Mouse (Mus musculus) G1E (cell line): Measurements from ENCODE around the gene Gm44596. TPM values are rescaled to one million over a fixed set of nuclear protein-coding genes. Genes with fewer than 3 reads are reported as not detected.
"Not testable (repeated sequence)": the region's sequence is repeated elsewhere in the genome, so short reads cannot be mapped to it uniquely, and the experiment has no call there.

Experiments used
- ATAC-seq: 2 replicates; pipeline ENCODE4 v1.8.0; 2016; ENCODE audit warnings: mild to moderate bottlenecking; ENCODE audit not compliant: insufficient number of reproducible peaks, poor library complexity, low FRiP score, severe bottlenecking; ENCODE audit errors: extremely low read depth
- DNase-seq: peaks from one replicate; pipeline ENCODE4 v3.0.0; 2012; ENCODE audit warnings: low spot score
- H3K27me3 ChIP-seq: 2 replicates; pipeline ENCODE4 v1.6.1; 2012; ENCODE audit warnings: mild to moderate bottlenecking, low read length, inconsistent platforms; ENCODE audit not compliant: insufficient read depth
- H3K36me3 ChIP-seq: replicated peaks from 2 replicates; pipeline ENCODE3; 2012; ENCODE audit warnings: mild to moderate bottlenecking, inconsistent platforms
- H3K4me1 ChIP-seq: 2 replicates; pipeline ENCODE4 v1.6.1; 2012; ENCODE audit warnings: low read depth, low read length, inconsistent platforms, mixed read lengths; ENCODE audit not compliant: insufficient read depth
- H3K4me3 ChIP-seq: 2 replicates; pipeline ENCODE4 v1.5.1; 2012; ENCODE audit warnings: low read depth, mild to moderate bottlenecking, inconsistent platforms, low read length, moderate library complexity, mixed read lengths
- H3K9me3 ChIP-seq: replicated peaks from 2 replicates; pipeline ENCODE4 v1.6.1; 2012; ENCODE audit warnings: inconsistent platforms
- CTCF ChIP-seq: IDR thresholded peaks from 2 replicates; pipeline ENCODE4 v1.5.1; 2012; ENCODE audit warnings: low read depth, low read length, inconsistent platforms, mixed read lengths
- GATA1 ChIP-seq: IDR thresholded peaks from 2 replicates; pipeline ENCODE4 v1.6.1; 2012; ENCODE audit warnings: borderline replicate concordance, low read length, inconsistent platforms, mixed read lengths
- GATA2 ChIP-seq: IDR thresholded peaks from 2 replicates; pipeline ENCODE4 v1.6.1; 2012; ENCODE audit warnings: low read depth, low read length, inconsistent platforms, borderline replicate concordance
- POLR2AphosphoS5 ChIP-seq: IDR thresholded peaks from 2 replicates; pipeline ENCODE4 v1.6.1; 2012; ENCODE audit warnings: low read depth, low read length, inconsistent platforms; ENCODE audit not compliant: insufficient replicate concordance
- TAL1 ChIP-seq: conservative IDR thresholded peaks from 2 replicates; pipeline ENCODE4 v1.6.1; 2012; ENCODE audit warnings: low read depth, low read length, inconsistent platforms, mixed read lengths
- polyA plus RNA-seq: library from polyadenylated mRNA; stranded (reverse); fragments of >175 nt; gene quantifications from 2 replicates; pipeline ENCODE4 v1.2.3, GENCODE M21; 2012
- total RNA-seq, 2 experiments: library from RNA; stranded (forward) in 1 of 2; stranded (reverse) in 1 of 2; fragments of 200-1000 nt in 1 of 2; fragments of >200 nt in 1 of 2; fragmentation: Nextera tagmentation in 1 of 2; gene quantifications; 2 replicates each; pipeline ENCODE4 v1.2.3; 2014 to 2017

Gm44596 gene
- total and polyA plus RNA-seq, 3 experiments, result not detected

DNA sequence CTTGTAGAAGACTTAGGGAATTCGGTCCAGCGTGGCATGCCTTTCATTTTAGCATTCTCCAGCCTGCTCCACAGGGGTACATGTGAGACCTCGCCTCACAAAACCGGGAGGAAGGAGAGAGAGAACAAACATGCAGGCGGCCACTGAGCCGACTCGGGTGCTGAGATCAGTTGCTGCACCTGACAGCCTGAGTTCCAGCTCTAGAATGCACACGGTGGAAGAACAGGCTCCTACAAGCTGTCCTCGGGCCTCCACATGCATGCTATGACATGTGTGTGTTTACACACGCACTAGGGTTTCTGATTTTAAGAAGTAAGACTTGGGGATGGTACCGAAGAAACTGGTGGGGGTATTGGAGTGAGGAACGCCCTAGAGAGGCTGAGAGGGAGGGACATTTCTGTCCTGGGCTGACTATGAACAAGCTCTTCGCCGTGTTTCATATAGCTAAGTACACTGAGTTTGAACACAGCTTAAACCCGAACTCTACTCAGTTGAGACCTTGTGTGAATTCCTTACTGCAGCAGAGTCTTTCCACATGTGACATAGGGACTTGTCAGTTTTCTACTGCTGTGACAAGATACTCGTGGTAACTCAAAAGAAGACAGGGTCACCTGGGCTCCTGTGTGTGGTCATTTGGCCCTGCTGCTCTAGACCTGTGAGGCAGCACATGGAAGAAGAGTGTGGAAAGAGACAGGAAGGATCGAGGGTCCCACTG lies 1.2 kb downstream of the Gm44596 start:
- Histone ChIP-seq H3K27me3 (peaks cover 6% of the 10 kb centered on the region; the same call in 1 of the 2 replicates), H3K9me3 (no peaks in the 10 kb centered on the region), H3K36me3 (peaks cover 51% of the 10 kb centered on the region), H3K4me1 (no peaks in the 10 kb centered on the region; the same call in none of the 2 replicates), H3K4me3 (no peak overlapping the region)
- no peak for DNase-seq
- ATAC-seq, result no peak
- TF ChIP-seq GATA1 (no peak), TAL1 (no peak), CTCF (no peak), GATA2 (no peak), POLR2AphosphoS5 (no peak)

DNA sequence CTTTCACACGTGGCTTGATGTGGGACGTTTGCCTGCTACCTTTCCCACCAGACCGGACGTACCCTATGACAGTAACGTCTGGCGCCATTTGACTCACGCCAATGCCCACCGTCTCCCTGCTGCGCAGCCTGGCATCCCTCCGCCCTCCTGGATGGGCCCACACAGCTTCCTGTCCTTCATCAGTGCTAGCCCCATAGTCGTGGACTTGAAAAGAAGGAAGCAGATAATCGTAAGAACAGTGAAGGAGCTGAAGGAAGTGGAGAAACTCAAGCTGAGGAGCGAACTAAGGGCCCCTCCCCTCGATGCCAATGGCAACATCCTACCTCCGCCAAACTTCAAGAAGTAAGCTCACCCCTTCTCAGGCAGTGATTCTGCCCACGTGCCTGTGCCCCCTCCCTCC lies 4.3 kb downstream of the Gm44596 start:
- Histone ChIP-seq H3K27me3 (peaks cover 14% of the 10 kb centered on the region; the same call in 1 of the 2 replicates), H3K4me1 (peaks cover 4% of the 10 kb centered on the region), H3K9me3 (no peaks in the 10 kb centered on the region), H3K36me3 (peaks cover 20% of the 10 kb centered on the region), H3K4me3 (no peak overlapping the region)
- no peak for ATAC-seq
- DNase-seq, result no peak
- no peak for TF ChIP-seq GATA1
- TF ChIP-seq CTCF, result no peak
- no peak for TF ChIP-seq TAL1
- TF ChIP-seq POLR2AphosphoS5, result no peak
- TF ChIP-seq GATA2, result no peak

DNA sequence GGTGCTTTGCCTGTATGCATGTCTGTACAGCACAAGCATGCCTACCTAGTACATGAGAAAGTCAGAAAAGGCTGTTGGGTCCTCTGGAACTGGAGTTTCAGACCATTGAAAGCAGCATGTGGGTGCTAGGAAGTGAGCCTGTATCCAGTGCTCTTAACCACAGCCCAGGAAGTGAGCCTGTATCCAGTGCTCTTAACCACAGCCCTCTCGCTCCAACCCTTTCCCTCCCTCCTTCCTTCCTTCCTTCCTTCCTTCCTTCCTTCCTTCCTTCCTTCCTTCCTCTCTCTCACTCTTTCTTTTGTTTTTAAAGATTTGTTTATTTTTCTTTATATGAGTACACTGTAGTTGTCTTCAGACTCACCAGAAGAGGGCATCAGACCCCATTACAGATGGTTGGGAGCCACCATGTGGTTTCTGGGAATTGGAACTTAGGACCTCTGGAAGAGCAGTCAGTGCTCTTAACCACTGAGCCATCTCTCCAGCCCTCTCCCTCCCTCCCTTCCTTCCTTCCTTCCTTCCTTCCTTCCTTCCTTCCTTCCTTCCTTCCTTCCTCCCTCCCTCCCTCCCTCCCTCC lies 5.4 kb downstream of the Gm44596 start:
- Histone ChIP-seq H3K36me3 (peaks cover 14% of the 10 kb centered on the region), H3K27me3 (peaks cover 14% of the 10 kb centered on the region; the same call in 1 of the 2 replicates)
- not testable (repeated sequence) for ATAC-seq, H3K9me3 ChIP-seq, H3K4me1 ChIP-seq, DNase-seq, H3K4me3 ChIP-seq

GRCm38 (mm10) chr6:128381254-128381653 lies 6.0 kb downstream of the Gm44596 start:
- ATAC-seq (no peak), DNase-seq (no peak)
- Histone ChIP-seq H3K27me3 (peaks cover 18% of the 10 kb centered on the region; the same call in 1 of the 2 replicates), H3K4me1 (peaks cover 4% of the 10 kb centered on the region), H3K36me3 (peaks cover 8% of the 10 kb centered on the region), H3K4me3 (no peak overlapping the region), H3K9me3 (no peaks in the 10 kb centered on the region)
- TF ChIP-seq TAL1 (no peak), GATA2 (no peak), POLR2AphosphoS5 (no peak), GATA1 (no peak), CTCF (no peak)

DNA sequence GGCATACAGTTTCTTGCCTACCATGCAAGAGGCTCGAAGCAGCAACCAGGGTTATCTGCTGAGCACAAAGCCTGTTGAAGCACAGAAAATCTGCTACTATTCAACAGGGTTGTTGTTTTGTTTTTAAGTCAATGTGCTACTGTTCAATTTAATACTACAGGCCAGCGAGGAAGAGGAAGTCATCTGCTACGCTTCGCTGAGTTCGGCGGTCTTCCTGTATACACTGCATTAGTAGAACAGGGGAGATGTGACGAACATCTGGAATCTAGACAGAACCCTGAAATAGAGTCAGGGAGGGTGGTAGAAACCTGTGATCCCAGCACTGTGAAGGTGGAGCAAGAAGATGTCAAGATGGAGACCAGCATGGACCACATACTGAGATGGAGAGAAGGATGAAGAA lies 8.4 kb downstream of the Gm44596 start:
- no peak overlapping the region for H3K4me3 ChIP-seq
- TF ChIP-seq GATA1 (no peak), POLR2AphosphoS5 (no peak), CTCF (no peak), GATA2 (no peak), TAL1 (no peak)
- DNase-seq, result no peak
- no peaks in the 10 kb centered on the region for H3K9me3 ChIP-seq
- H3K4me1 ChIP-seq, result peaks cover 4% of the 10 kb centered on the region
- peak; percentile 78 for ATAC-seq
- H3K36me3 ChIP-seq, result no peaks in the 10 kb centered on the region
- peaks cover 24% of the 10 kb centered on the region; the same call in 1 of the 2 replicates for H3K27me3 ChIP-seq

DNA sequence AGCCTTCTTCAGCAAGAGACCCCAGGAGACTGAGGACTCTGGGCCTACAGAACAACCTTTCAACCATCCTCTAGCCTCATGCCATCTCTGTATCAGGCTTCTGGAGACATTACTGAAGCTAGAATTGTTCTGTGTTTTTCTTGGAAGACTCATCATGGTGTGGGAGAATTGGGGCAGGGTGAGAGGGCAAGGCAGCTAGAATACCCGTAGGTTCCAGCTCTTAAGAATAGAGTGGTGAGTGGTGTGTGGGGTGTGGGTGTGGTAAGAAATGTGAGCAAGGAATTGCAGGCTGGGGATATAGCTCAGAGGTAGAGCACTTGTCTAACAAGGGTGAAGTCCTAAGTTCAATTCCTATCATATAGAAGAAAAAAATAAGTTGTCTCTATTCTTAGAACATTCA lies 9.7 kb downstream of the Gm44596 start:
- Histone ChIP-seq H3K4me3 (no peak overlapping the region), H3K9me3 (no peaks in the 10 kb centered on the region), H3K36me3 (no peaks in the 10 kb centered on the region), H3K4me1 (peaks cover 4% of the 10 kb centered on the region; the same call in 1 of the 2 replicates), H3K27me3 (peaks cover 22% of the 10 kb centered on the region)
- no peak for TF ChIP-seq TAL1
- TF ChIP-seq CTCF, result no peak
- TF ChIP-seq GATA2, result no peak
- no peak for TF ChIP-seq POLR2AphosphoS5
- TF ChIP-seq GATA1, result no peak
- DNase-seq (no peak), ATAC-seq (no peak)

GRCm38 (mm10) chr6:128389185-128389584 lies 13.9 kb downstream of the Gm44596 start:
- H3K9me3 ChIP-seq, result no peaks in the 10 kb centered on the region
- no peaks in the 10 kb centered on the region for H3K36me3 ChIP-seq
- TF ChIP-seq GATA2 (no peak), TAL1 (no peak), GATA1 (no peak)
- no peak overlapping the region for H3K4me3 ChIP-seq
- H3K27me3 ChIP-seq, result peaks cover 14% of the 10 kb centered on the region
- ATAC-seq (no peak), DNase-seq (no peak)
- no peaks in the 10 kb centered on the region for H3K4me1 ChIP-seq
